Mouse (Mus musculus) forebrain, postnatal 0 days (tissue): ENCODE data around the gene Elf1. TPM values are rescaled to one million over a fixed set of nuclear protein-coding genes. Genes with fewer than 3 reads are reported as not detected.

ENCODE experiments used
- ATAC-seq: fragments of 200-750 bp; cut with Nextera tagmentation; 2 replicates; pipeline ENCODE4 v1.8.0; 2017; ENCODE audit warnings: mild to moderate bottlenecking, moderate library complexity
- DNase-seq: peaks from one replicate; pipeline ENCODE4 v3.0.0-alpha.2; 2015
- H3K27ac ChIP-seq: fragments of 300-500 bp; sonication (generic); 2 replicates; pipeline ENCODE4 v1.5.1; 2014; ENCODE audit warnings: low read depth, mild to moderate bottlenecking, antibody characterized with exemption, low read length, moderate library complexity, mixed read lengths
- H3K27me3 ChIP-seq: fragments of 300-500 bp; sonication (generic); 2 replicates; pipeline ENCODE4 v1.6.1; 2014; ENCODE audit warnings: mild to moderate bottlenecking, low read length, mixed read lengths; ENCODE audit not compliant: insufficient read depth
- H3K36me3 ChIP-seq: fragments of 300-500 bp; sonication (generic); 2 replicates; pipeline ENCODE4 v1.6.1; 2014; ENCODE audit warnings: mild to moderate bottlenecking, moderate library complexity; ENCODE audit not compliant: insufficient read depth
- H3K4me1 ChIP-seq: fragments of 300-500 bp; sonication (generic); 2 replicates; pipeline ENCODE4 v1.6.1; 2014; ENCODE audit warnings: antibody characterized with exemption; ENCODE audit not compliant: insufficient read depth
- H3K4me2 ChIP-seq: fragments of 300-500 bp; sonication (generic); 2 replicates; pipeline ENCODE4 v1.6.1; 2014; ENCODE audit warnings: low read depth, mild to moderate bottlenecking, moderate library complexity
- H3K4me3 ChIP-seq: fragments of 300-500 bp; sonication (generic); 2 replicates; pipeline ENCODE4 v1.5.1; 2014; ENCODE audit warnings: low read depth, low read length, mixed read lengths
- H3K9ac ChIP-seq: fragments of 300-500 bp; sonication (generic); 2 replicates; pipeline ENCODE4 v1.6.1; 2014; ENCODE audit warnings: mild to moderate bottlenecking
- H3K9me3 ChIP-seq: fragments of 300-500 bp; sonication (generic); 2 replicates; pipeline ENCODE4 v1.6.1; 2016; ENCODE audit warnings: low read length
- CTCF ChIP-seq: sonication (generic); IDR thresholded peaks from 2 replicates; pipeline ENCODE4 v1.5.1; 2016; ENCODE audit warnings: antibody characterized with exemption, control low read depth, low read depth
- WGBS: fragments of 180-500 bp; shearing (Covaris S2); extraction: QIAGEN DNeasy Blood & Tissue Kit; methylation state at CpG from one replicate; pipeline ENCODE4 v1.1.7; 2014; 5-methylcytosine and 5-hydroxymethylcytosine counted together
- polyA plus RNA-seq: library from polyadenylated mRNA; unstranded; fragments of >200 nt; fragmentation: Nextera tagmentation; extraction: Ambion mirVana; gene quantifications from 2 replicates; pipeline ENCODE4 v1.2.1, GENCODE M21; 2015
- total RNA-seq: library from RNA; depleted of rRNA; stranded (reverse); fragments of >200 nt; gene quantifications from 2 replicates; pipeline ENCODE4 v1.2.3, GENCODE M21; 2014

The Elf1 gene
- total and polyA plus RNA-seq, 2 experiments from 2014 or later, result 2.3 to 8.9 TPM

- no peak overlapping the region for H3K27ac ChIP-seq
- peaks cover 13% of the 10 kb centered on the region for H3K4me1 ChIP-seq
- ATAC-seq (no peak), DNase-seq (no peak)
- H3K36me3 ChIP-seq, result 0 out of 2 replicates have a peak, but pooled peaks cover 3% of the 10 kb centered on the region
- H3K4me2 ChIP-seq, result no peak overlapping the region
- no peaks in the 10 kb centered on the region for H3K9me3 ChIP-seq
- H3K4me3 ChIP-seq, result no peak overlapping the region
- no peak for TF ChIP-seq CTCF
- no peak overlapping the region for H3K9ac ChIP-seq
- no peaks in the 10 kb centered on the region for H3K27me3 ChIP-seq
- 94% methylated on average over 6 of the region's 6 CpGs for WGBS
Measured at GRCm38 (mm10) chr14:79589401-79589800, 108.4 kb downstream of the Elf1 start.

- Histone ChIP-seq H3K4me1 (peaks cover 13% of the 10 kb centered on the region), H3K36me3 (0 out of 2 replicates have a peak, but pooled peaks cover 8% of the 10 kb centered on the region), H3K4me3 (no peak overlapping the region), H3K9ac (no peak overlapping the region), H3K4me2 (no peak overlapping the region), H3K9me3 (no peaks in the 10 kb centered on the region), H3K27me3 (no peaks in the 10 kb centered on the region), H3K27ac (no peak overlapping the region)
- DNase-seq (no peak), ATAC-seq (no peak)
- WGBS, result 97% methylated on average over 8 of the region's 8 CpGs
- no peak for TF ChIP-seq CTCF
Measured at GRCm38 (mm10) chr14:79590916-79591315, 109.9 kb downstream of the Elf1 start.

- 86% methylated on average over 2 of the region's 2 CpGs for WGBS
Measured at GRCm38 (mm10) chr14:79591611-79592010, 110.6 kb downstream of the Elf1 start.

GRCm38 (mm10) chr14:79594069-79594468 is 113.1 kb downstream of the Elf1 start:
- H3K27me3 ChIP-seq, result no peaks in the 10 kb centered on the region
- WGBS, result 80% methylated on average over 5 of the region's 5 CpGs

More at GRCm38 (mm10) chr14:79591611-79592010, 110.6 kb downstream of the Elf1 start:
- Histone ChIP-seq H3K9ac (no peak overlapping the region), H3K27ac (no peak overlapping the region), H3K36me3 (0 out of 2 replicates have a peak, but pooled peaks cover 11% of the 10 kb centered on the region), H3K27me3 (no peaks in the 10 kb centered on the region), H3K4me3 (no peak overlapping the region), H3K4me2 (no peak overlapping the region), H3K9me3 (no peaks in the 10 kb centered on the region), H3K4me1 (peaks cover 11% of the 10 kb centered on the region)
- DNase-seq, result no peak
- no peak for ATAC-seq
- TF ChIP-seq CTCF, result no peak

GRCm38 (mm10) chr14:79596602-79597001 is 115.6 kb downstream of the Elf1 start:
- Histone ChIP-seq H3K9ac (no peak overlapping the region), H3K27ac (no peak overlapping the region), H3K36me3 (peaks cover 48% of the 10 kb centered on the region), H3K4me2 (no peak overlapping the region), H3K4me3 (no peak overlapping the region), H3K4me1 (no peaks in the 10 kb centered on the region), H3K27me3 (no peaks in the 10 kb centered on the region), H3K9me3 (no peaks in the 10 kb centered on the region)
- no peak for TF ChIP-seq CTCF
- WGBS, result 64% methylated on average over 4 of the region's 4 CpGs
- ATAC-seq (no peak), DNase-seq (no peak)

More at GRCm38 (mm10) chr14:79594069-79594468, 113.1 kb downstream of the Elf1 start:
- Histone ChIP-seq H3K4me1 (peaks cover 3% of the 10 kb centered on the region; the same call in 1 of the 2 replicates), H3K4me3 (no peak overlapping the region), H3K27ac (no peak overlapping the region), H3K36me3 (peaks cover 23% of the 10 kb centered on the region), H3K9me3 (no peaks in the 10 kb centered on the region), H3K9ac (no peak overlapping the region), H3K4me2 (no peak overlapping the region)
- ATAC-seq (no peak), DNase-seq (no peak)
- no peak for TF ChIP-seq CTCF

GRCm38 (mm10) chr14:79605881-79606280 is 124.9 kb downstream of the Elf1 start:
- TF ChIP-seq CTCF, result no peak
- H3K36me3 ChIP-seq, result peaks cover 64% of the 10 kb centered on the region
- H3K9ac ChIP-seq, result no peak overlapping the region
- DNase-seq (no peak), ATAC-seq (no peak)
- no peak overlapping the region for H3K27ac ChIP-seq
- 77% methylated on average over 2 of the region's 2 CpGs for WGBS
- no peak overlapping the region for H3K4me3 ChIP-seq
- H3K4me2 ChIP-seq, result no peak overlapping the region
- no peaks in the 10 kb centered on the region for H3K27me3 ChIP-seq
- no peaks in the 10 kb centered on the region for H3K9me3 ChIP-seq
- H3K4me1 ChIP-seq, result no peaks in the 10 kb centered on the region

GRCm38 (mm10) chr14:79606392-79606791 is 125.4 kb downstream of the Elf1 start:
- Histone ChIP-seq H3K4me2 (no peak overlapping the region), H3K9me3 (no peaks in the 10 kb centered on the region), H3K27me3 (no peaks in the 10 kb centered on the region), H3K4me3 (no peak overlapping the region), H3K4me1 (no peaks in the 10 kb centered on the region), H3K9ac (no peak overlapping the region), H3K27ac (no peak overlapping the region), H3K36me3 (peaks cover 64% of the 10 kb centered on the region)
- 92% methylated on average over 6 of the region's 6 CpGs for WGBS
- DNase-seq, result no peak
- no peak for ATAC-seq
- no peak for TF ChIP-seq CTCF

- Histone ChIP-seq H3K27me3 (no peaks in the 10 kb centered on the region), H3K9me3 (no peaks in the 10 kb centered on the region), H3K4me2 (no peak overlapping the region), H3K27ac (no peak overlapping the region), H3K4me3 (no peak overlapping the region), H3K36me3 (peaks cover 63% of the 10 kb centered on the region), H3K4me1 (no peaks in the 10 kb centered on the region), H3K9ac (no peak overlapping the region)
- ATAC-seq, result peak; percentile 91
- TF ChIP-seq CTCF, result no peak
- peak; percentile 28 for DNase-seq
- WGBS, result 85% methylated on average over 3 of the region's 3 CpGs
Measured at GRCm38 (mm10) chr14:79606867-79607266, 125.9 kb downstream of the Elf1 start.
